Mouse (Mus musculus) hindbrain, embryonic 14.5 days (tissue): ENCODE results near the gene Aqp5. TPM values are rescaled to one million over a fixed set of nuclear protein-coding genes. Genes with fewer than 3 reads are reported as not detected.

Experiments
- ATAC-seq: fragments of 200-750 bp; cut with Nextera tagmentation; 2 replicates; pipeline ENCODE4 v1.8.0; 2017; ENCODE audit warnings: moderate number of reproducible peaks, mild to moderate bottlenecking, moderate TSS enrichment, moderate library complexity; ENCODE audit not compliant: low FRiP score
- DNase-seq: peaks from one replicate; pipeline ENCODE4 v3.0.0-alpha.2; 2015; ENCODE audit warnings: low spot score
- H3K27ac ChIP-seq: fragments of 300-500 bp; sonication (generic); 2 replicates; pipeline ENCODE4 v1.5.1; 2014; ENCODE audit warnings: mild to moderate bottlenecking, moderate library complexity
- H3K27me3 ChIP-seq: fragments of 300-500 bp; sonication (generic); 2 replicates; pipeline ENCODE4 v1.6.1; 2014; ENCODE audit warnings: mild to moderate bottlenecking, low read length, mixed read lengths; ENCODE audit not compliant: control insufficient read depth, insufficient read depth
- H3K36me3 ChIP-seq: fragments of 300-500 bp; sonication (generic); replicated peaks from 2 replicates; pipeline ENCODE4 v1.6.1; 2014; ENCODE audit not compliant: control insufficient read depth, insufficient read depth
- H3K4me1 ChIP-seq: fragments of 300-500 bp; sonication (generic); replicated peaks from 2 replicates; pipeline ENCODE4 v1.6.1; 2014; ENCODE audit warnings: antibody characterized with exemption, low read length, mixed read lengths; ENCODE audit not compliant: control insufficient read depth, insufficient read depth
- H3K4me2 ChIP-seq: fragments of 300-500 bp; sonication (generic); replicated peaks from 2 replicates; pipeline ENCODE4 v1.6.1; 2014; ENCODE audit warnings: mild to moderate bottlenecking, moderate library complexity
- H3K4me3 ChIP-seq: fragments of 300-500 bp; sonication (generic); replicated peaks from 2 replicates; pipeline ENCODE4 v1.5.1; 2014; ENCODE audit warnings: mild to moderate bottlenecking, low read length
- H3K9ac ChIP-seq: fragments of 300-500 bp; sonication (generic); 2 replicates; pipeline ENCODE4 v1.6.1; 2014
- H3K9me3 ChIP-seq: fragments of 300-500 bp; sonication (generic); 2 replicates; pipeline ENCODE4 v1.6.1; 2016; ENCODE audit warnings: low read length; ENCODE audit not compliant: control insufficient read depth
- WGBS: fragments of 180-500 bp; shearing (Covaris S2); extraction: QIAGEN DNeasy Blood & Tissue Kit; methylation state at CpG from one replicate; pipeline ENCODE4 v1.1.7; 2014; 5-methylcytosine and 5-hydroxymethylcytosine counted together
- polyA plus RNA-seq: library from polyadenylated mRNA; unstranded; fragments of >200 nt; fragmentation: Nextera tagmentation; extraction: Ambion mirVana; gene quantifications from 2 replicates; pipeline ENCODE4 v1.2.1, GENCODE M21; 2014

Aqp5 gene
- polyA plus RNA-seq, 1 experiment from 2014 or later = 1.4 TPM

GRCm38 (mm10) chr15:99602206-99602820 is 11.7 kb downstream of the Aqp5 start:
- Histone ChIP-seq H3K9me3 (no peaks in the 10 kb centered on the region), H3K9ac (no peak overlapping the region), H3K27ac (peak overlapping the region; percentile 76), H3K4me3 (no peak overlapping the region), H3K4me2 (no peak overlapping the region; the same call in 1 of the 2 replicates), H3K36me3 (no peaks in the 10 kb centered on the region), H3K4me1 (peaks cover 18% of the 10 kb centered on the region), H3K27me3 (no peaks in the 10 kb centered on the region)
- DNase-seq = no peak
- ATAC-seq = no peak
- WGBS = 57% methylated on average over 17 of the region's 17 CpGs

GRCm38 (mm10) chr15:99603216-99603615 is 12.6 kb downstream of the Aqp5 start:
- no peak for DNase-seq
- 87% methylated on average over 7 of the region's 7 CpGs for WGBS
- Histone ChIP-seq H3K4me1 (peaks cover 26% of the 10 kb centered on the region), H3K27ac (0 out of 2 replicates have a peak overlapping the region, but pooled peaks have one; percentile 76), H3K4me3 (no peak overlapping the region), H3K9me3 (no peaks in the 10 kb centered on the region), H3K36me3 (no peaks in the 10 kb centered on the region), H3K27me3 (no peaks in the 10 kb centered on the region), H3K9ac (no peak overlapping the region), H3K4me2 (no peak overlapping the region)
- ATAC-seq = no peak

GRCm38 (mm10) chr15:99605595-99605994 is 15.0 kb downstream of the Aqp5 start:
- Histone ChIP-seq H3K4me2 (no peak overlapping the region), H3K27me3 (no peaks in the 10 kb centered on the region), H3K4me1 (peaks cover 32% of the 10 kb centered on the region), H3K9me3 (no peaks in the 10 kb centered on the region), H3K36me3 (no peaks in the 10 kb centered on the region), H3K27ac (no peak overlapping the region), H3K4me3 (no peak overlapping the region), H3K9ac (no peak overlapping the region)
- DNase-seq (no peak), ATAC-seq (no peak)
- WGBS = 49% methylated on average over 3 of the region's 3 CpGs

- Histone ChIP-seq H3K9ac (no peak overlapping the region), H3K4me1 (peaks cover 33% of the 10 kb centered on the region), H3K4me3 (no peak overlapping the region), H3K27ac (no peak overlapping the region), H3K9me3 (no peaks in the 10 kb centered on the region), H3K36me3 (no peaks in the 10 kb centered on the region), H3K27me3 (no peaks in the 10 kb centered on the region), H3K4me2 (no peak overlapping the region)
- 25% methylated on average over 5 of the region's 5 CpGs for WGBS
- ATAC-seq = no peak
- DNase-seq = no peak
Measured at GRCm38 (mm10) chr15:99606515-99606914, 15.9 kb downstream of the Aqp5 start.

- Histone ChIP-seq H3K9me3 (no peaks in the 10 kb centered on the region), H3K4me2 (no peak overlapping the region), H3K4me3 (no peak overlapping the region), H3K36me3 (no peaks in the 10 kb centered on the region), H3K4me1 (peaks cover 30% of the 10 kb centered on the region), H3K27me3 (no peaks in the 10 kb centered on the region), H3K27ac (no peak overlapping the region), H3K9ac (no peak overlapping the region)
- DNase-seq (no peak), ATAC-seq (peak; percentile 71; the same call in 1 of the 2 replicates)
- WGBS = 10% methylated on average over 10 of the region's 10 CpGs
Measured at GRCm38 (mm10) chr15:99607388-99608113, 17.0 kb downstream of the Aqp5 start.

- Histone ChIP-seq H3K9ac (no peak overlapping the region), H3K4me3 (no peak overlapping the region), H3K27ac (no peak overlapping the region), H3K9me3 (no peaks in the 10 kb centered on the region), H3K4me2 (no peak overlapping the region), H3K27me3 (no peaks in the 10 kb centered on the region), H3K36me3 (no peaks in the 10 kb centered on the region), H3K4me1 (peaks cover 30% of the 10 kb centered on the region)
- 63% methylated on average over 13 of the region's 13 CpGs for WGBS
- DNase-seq (no peak), ATAC-seq (no peak)
Measured at GRCm38 (mm10) chr15:99608382-99609125, 18.0 kb downstream of the Aqp5 start.

GRCm38 (mm10) chr15:99611563-99611962 is 21.0 kb downstream of the Aqp5 start:
- Histone ChIP-seq H3K27ac (0 out of 2 replicates have a peak overlapping the region, but pooled peaks have one; percentile 0), H3K9ac (peak overlapping the region; percentile 4; the same call in 1 of the 2 replicates), H3K36me3 (no peaks in the 10 kb centered on the region), H3K4me3 (no peak overlapping the region), H3K4me1 (peaks cover 31% of the 10 kb centered on the region), H3K27me3 (no peaks in the 10 kb centered on the region), H3K9me3 (no peaks in the 10 kb centered on the region), H3K4me2 (no peak overlapping the region)
- no peak for ATAC-seq
- WGBS = 61% methylated on average over 7 of the region's 7 CpGs
- DNase-seq = no peak

- H3K4me2 ChIP-seq = peak overlapping the region; percentile 8; the same call in 1 of the 2 replicates
- DNase-seq (no peak), ATAC-seq (no peak)
- no peaks in the 10 kb centered on the region for H3K9me3 ChIP-seq
- no peaks in the 10 kb centered on the region for H3K36me3 ChIP-seq
- no peak overlapping the region; the same call in 1 of the 2 replicates for H3K9ac ChIP-seq
- H3K4me3 ChIP-seq = no peak overlapping the region
- WGBS = 75% methylated on average over 13 of the region's 13 CpGs
- no peaks in the 10 kb centered on the region for H3K27me3 ChIP-seq
- peak overlapping the region; percentile 48 for H3K27ac ChIP-seq
- H3K4me1 ChIP-seq = peaks cover 14% of the 10 kb centered on the region
Measured at GRCm38 (mm10) chr15:99614273-99614672, 23.7 kb downstream of the Aqp5 start.

- WGBS = 14% methylated on average over 12 of the region's 12 CpGs
- peak overlapping the region; percentile 48 for H3K27ac ChIP-seq
Measured at GRCm38 (mm10) chr15:99614753-99615152, 24.2 kb downstream of the Aqp5 start.

More at GRCm38 (mm10) chr15:99614753-99615152, 24.2 kb downstream of the Aqp5 start:
- DNase-seq = no peak
- ATAC-seq = no peak; the same call in 1 of the 2 replicates
- no peak overlapping the region; the same call in 1 of the 2 replicates for H3K9ac ChIP-seq
- peaks cover 14% of the 10 kb centered on the region for H3K4me1 ChIP-seq
- H3K9me3 ChIP-seq = no peaks in the 10 kb centered on the region
- H3K36me3 ChIP-seq = no peaks in the 10 kb centered on the region
- peak overlapping the region; percentile 8; the same call in 1 of the 2 replicates for H3K4me2 ChIP-seq
- no peaks in the 10 kb centered on the region for H3K27me3 ChIP-seq
- no peak overlapping the region for H3K4me3 ChIP-seq
